Mouse (Mus musculus) yolk sac, embryonic 10.5 days (tissue): ENCODE data around the gene Lipc.

Experiments
- DNase-seq: peaks from one replicate; pipeline ENCODE4 v3.0.0-alpha.2; 2017; ENCODE audit warnings: low spot score

The Lipc gene

GRCm38 (mm10) chr9:70914659-70915355, 37.2 kb downstream of the Lipc start:
- no peak for DNase-seq

DNA sequence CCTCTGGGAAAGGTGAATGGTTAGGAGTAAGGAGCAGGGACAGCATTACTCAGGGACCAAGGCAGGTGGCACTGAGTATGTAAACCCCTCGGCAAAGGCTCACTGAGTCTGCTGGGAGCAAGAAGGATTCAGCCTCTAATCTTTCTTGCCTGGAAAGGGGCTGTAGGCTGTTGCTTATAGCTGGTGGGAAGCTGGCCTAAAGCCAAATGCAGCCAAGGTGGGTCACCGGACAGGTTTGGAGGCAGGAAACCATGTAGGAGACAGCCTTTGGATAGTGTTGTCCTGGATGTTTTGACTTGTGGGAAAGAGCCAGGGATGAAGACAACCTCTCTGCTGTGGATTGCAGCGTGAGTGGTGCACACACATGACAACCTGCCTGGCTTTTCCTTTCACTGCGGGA, 40.9 kb downstream of the Lipc start:
- no peak for DNase-seq

GRCm38 (mm10) chr9:70910351-70910750, 41.7 kb downstream of the Lipc start:
- DNase-seq = no peak

DNA sequence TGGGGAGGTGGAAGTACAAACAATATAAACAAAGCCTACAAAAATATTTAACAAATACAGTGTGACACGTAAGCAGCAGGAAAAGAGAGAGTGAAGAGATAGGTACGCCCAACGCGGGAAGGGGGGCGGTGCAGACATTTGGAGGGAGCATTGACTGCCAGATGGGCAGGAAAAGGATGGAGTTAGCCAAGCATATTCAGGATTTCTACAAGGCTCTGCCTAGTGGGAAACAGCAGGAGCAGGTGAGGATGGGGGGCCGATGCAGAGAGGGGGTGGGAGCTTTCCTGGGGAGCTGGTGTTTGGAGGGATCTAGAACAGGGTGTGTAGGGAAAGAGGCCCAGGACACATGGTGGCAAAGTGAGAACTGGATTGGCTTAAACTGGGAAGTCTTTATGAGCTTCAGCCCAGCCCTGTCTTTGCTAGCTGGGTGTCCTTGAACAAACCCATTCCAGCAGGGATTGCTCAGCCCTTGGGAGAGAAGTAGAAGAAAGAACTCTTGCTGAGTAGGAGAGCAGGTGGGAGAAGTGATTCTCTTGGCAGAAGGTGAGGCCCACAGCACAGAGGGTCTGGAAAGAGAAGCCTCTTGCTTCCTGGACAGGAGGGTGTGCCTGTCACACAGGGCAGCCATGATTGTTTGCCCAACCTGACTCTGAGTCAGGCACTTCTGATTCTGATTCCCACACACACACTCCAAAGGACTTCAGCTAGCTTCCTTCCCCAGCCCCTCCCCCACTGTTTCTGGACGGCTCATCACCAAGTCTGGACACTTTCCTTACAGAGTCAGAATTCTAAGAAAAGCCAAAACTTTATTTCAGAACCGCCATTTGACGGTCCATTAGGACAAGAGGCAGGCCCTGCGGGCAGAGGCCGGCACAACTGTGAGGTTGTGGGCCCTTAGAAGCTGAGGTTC, 49.0 kb downstream of the Lipc start:
- no peak for DNase-seq

DNA sequence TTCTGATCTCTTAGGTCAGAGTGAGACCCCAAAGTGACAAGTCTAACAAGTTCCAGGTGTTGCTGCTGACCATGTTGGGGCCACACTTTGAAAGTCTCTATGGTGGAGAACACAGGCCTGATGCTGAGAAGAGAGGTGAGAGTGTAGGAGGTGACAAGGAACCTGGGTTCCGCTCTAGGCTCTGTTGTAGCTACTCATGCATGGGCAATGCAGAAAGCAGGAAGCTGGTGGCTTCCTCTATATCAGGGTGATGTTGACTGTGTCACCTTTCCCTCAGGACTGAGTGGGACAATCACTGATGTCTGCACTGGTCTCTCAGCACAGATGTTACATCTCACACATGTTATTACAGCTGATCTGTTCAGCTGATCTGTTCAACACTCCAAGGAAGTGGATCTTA, 57.8 kb downstream of the Lipc start:
- no peak for DNase-seq

GRCm38 (mm10) chr9:70893526-70893925, 58.5 kb downstream of the Lipc start:
- DNase-seq = no peak

DNA sequence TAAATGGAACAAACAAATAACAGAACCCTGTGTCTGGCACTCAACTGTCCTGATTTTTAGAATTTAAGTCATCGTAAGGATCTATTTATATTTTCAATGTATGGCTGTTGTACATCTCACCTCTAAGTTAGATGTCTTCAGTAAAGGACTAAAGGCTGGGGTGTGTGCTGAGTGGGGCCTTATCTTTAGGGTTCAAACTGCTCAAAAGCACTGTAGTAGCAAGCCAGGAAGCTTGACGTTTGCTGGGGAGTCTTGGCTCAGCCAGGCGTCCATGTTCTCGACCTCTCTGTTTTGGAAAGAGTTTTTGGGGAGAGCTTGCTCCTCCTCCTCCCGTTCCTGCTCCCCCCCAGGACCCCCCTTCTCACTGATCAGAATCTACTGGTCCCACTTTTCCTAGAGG, 59.4 kb downstream of the Lipc start:
- no peak for DNase-seq

DNA sequence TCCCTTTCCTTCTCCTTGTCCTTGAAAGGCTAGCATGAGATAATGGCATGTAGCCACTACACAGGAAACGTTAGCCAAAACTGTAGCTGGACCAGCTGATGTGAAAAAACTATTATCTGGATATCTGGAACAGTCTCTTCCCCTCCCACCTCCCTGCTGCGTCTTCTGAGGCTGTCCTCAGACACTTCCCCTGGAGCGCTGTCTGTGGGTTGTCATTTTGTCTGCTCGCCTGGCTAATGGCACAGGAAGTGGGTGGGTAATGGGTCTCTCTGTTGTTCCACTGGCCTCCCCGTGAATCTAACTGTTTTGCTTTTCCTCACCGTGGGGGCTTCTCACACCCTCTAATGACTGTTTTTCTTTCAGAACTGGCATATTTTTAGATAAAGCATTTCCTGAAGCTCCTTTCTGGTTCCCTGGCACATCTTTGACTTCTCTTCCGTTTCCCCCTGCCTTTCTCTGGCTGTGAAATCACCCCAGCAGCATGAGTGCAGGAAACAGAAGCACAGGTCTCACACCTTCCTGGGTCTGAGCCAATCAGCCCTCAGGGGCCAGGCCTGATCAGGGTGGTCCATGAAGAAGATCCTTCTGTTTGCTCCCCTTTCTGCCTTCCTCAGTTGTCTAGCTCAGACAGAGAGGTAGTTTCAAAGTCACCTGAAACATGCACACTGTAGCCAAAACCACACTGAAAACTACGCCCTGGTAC, 60.4 kb downstream of the Lipc start:
- no peak for DNase-seq

DNA sequence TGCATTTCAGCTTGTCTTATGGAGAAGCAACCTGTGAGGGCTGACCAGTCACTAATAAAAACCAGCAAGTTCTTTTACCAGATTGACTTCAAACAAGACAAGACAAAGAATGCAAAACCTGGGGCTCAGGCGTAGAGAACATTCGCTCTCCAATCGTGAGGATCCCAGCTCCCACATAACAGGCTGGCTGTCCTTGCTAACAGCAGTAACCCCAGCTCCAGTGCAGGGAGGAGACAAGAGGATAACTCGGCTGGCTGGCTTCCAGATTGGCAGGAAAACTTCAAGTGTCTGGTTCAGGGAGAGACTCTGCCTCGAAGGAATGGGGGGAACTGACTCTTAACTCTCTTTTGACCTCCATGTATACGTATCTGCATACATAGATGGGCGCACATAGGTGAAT, 61.3 kb downstream of the Lipc start:
- no peak for DNase-seq

DNA sequence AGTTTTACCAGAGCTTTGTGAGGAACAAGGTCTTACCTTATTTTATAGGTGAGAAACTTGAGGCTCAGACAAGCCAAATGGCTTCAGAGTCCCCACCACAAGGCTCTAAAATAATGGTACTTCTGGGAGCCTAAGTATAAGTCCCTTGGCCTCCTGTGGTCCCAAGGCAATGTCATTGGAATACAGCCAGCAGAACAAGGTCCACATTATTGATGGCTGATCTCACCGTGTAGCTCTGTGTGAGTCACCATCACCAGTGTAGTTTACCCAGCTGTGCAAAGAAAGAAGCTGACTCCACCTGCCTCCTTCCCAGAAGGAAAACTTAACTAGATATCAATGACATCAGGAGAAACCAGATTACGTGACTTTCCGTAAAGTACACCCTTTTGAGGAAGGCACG, 63.1 kb downstream of the Lipc start:
- peak; percentile 62 for DNase-seq

GRCm38 (mm10) chr9:70888556-70888955, 63.5 kb downstream of the Lipc start:
- no peak for DNase-seq

DNA sequence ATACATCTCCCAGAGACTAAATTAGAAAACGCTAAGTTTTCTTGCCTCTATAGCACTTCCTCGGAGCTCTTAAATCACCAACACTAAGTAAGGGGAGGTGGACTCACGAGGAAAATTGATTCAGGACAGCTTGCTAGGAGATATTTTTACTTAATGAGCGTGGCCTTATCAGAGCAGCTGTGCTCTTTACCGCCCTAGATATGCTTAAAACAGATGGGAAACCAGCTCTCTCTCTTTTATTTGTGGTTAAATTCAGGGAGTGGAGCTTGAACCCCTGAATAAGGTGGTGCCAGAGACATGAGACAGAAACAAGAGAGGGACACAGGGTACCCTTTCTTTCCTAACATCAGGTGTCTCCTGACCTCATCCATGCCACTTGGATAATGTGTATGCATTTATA, 70.0 kb downstream of the Lipc start:
- DNase-seq = no peak

DNA sequence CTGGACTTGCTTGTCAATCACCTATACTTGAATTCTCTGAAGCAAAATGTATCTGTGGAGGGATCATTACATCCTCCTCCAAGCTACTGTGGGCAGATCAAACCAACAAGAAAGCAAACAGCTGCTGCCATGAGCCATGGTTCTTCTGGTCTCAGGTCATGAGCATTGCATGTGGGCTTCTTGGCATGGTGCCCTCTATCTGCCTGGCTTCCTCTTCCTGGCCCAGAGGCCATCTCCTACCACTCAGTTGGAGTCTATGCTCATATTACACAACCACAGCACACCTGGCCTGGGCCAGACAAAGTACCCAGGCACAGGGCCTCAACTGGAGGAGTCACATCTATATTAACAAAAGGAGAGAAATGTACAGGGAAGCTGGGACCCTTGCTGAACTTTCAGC, 73.2 kb downstream of the Lipc start:
- DNase-seq = no peak

GRCm38 (mm10) chr9:70878157-70878556, 73.9 kb downstream of the Lipc start:
- DNase-seq = no peak

GRCm38 (mm10) chr9:70875490-70875889, 76.5 kb downstream of the Lipc start:
- no peak for DNase-seq

GRCm38 (mm10) chr9:70875059-70875458, 77.0 kb downstream of the Lipc start:
- DNase-seq = no peak

DNA sequence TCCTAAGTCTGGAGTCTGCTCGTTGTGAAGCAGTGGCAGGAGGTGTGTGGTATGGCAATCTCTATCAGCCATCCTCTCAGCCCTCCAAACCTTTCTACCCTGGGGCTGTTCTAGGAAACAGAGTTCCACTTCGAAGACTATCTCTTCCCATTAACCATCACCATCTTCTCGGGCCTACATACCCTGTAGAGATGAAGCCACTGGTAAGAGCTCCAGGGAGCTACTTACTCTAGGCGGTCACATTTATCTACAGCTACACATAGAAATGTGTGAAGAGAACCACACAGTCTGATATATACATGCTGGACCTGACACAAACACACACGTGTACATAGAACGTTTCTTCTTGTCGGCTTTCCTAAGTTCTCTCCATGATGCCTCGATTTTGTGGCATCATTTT, 79.4 kb downstream of the Lipc start:
- no peak for DNase-seq

- no peak for DNase-seq
These were observed 81.7 kb downstream of the Lipc start for GRCm38 (mm10) chr9:70870326-70870725.

GRCm38 (mm10) chr9:70869169-70869873, 82.7 kb downstream of the Lipc start:
- no peak for DNase-seq

- no peak for DNase-seq
These were observed 84.6 kb downstream of the Lipc start for GRCm38 (mm10) chr9:70867381-70867780.

DNA sequence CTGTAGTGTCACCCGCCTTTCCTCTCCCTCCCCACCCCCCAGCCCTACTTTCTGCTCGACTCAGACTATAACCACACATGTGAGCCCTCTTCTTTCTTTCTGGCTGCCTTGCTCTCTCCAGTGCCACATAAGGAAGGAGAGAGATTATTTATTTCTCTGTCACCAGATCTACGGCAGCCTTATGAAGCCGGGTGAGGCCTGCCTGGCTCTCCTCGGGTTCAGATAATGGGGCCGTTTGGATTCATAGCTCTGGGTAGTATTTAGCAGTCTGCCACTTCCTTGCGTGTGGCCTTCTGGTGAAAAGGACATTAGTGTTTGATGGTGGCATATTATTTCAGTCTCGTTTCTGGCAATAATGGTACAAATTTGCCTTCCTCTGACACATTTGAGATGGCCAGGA, 88.0 kb downstream of the Lipc start:
- DNase-seq = no peak

DNA sequence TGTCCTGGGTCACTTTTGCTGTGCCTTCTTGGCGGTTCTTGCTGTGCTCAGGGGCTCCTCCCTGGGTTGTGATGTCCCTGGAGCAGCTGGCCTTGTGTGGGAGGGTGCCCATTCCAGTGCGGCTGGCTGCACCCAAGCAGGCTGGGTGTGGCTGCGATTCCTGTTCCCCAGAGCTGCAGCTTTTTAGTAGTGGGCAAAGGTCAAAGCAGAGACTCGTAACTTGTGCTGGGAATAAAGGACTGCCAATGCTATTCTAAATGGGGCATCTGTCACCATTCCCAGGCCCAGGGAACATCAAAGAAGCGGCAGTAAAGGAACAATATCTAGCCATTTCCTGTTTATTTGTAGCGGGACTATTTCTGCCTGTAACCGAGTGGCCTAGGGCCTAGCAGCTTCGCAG, 88.7 kb downstream of the Lipc start:
- DNase-seq = peak; percentile 65
